Mouse (Mus musculus) adrenal gland, adult 2 months (tissue): ENCODE data around the gene Rgr. TPM values are rescaled to one million over a fixed set of nuclear protein-coding genes. Genes with fewer than 3 reads are reported as not detected.

Source experiments
- DNase-seq: peaks from one replicate; pipeline ENCODE4 v3.0.0; 2021
- long read RNA-seq: library from polyadenylated mRNA; stranded (forward); transcript quantifications from one replicate; pipeline ENCODE4 v2.0.0, GENCODE M21; 2021
- polyA plus RNA-seq: library from polyadenylated mRNA; depleted of rRNA; stranded (reverse); fragments of >200 nt; gene quantifications from 2 replicates; pipeline ENCODE4 v1.2.3, GENCODE M21; 2012; rRNA removed
- total RNA-seq, 2 experiments: library from RNA; stranded (reverse); gene quantifications; 2 replicates each; pipeline ENCODE4 v1.2.3; 2021

The Rgr gene
- total RNA-seq (not detected), polyA plus RNA-seq (not detected in 2 replicates)
- long read RNA-seq, result 0 reads

GRCm38 (mm10) chr14:37048914-37049410 lies at the start of gene Rgr:
Gene Rgr, minus strand, starts transcription at chr14:37048964.
- DNase-seq, result no peak

DNA sequence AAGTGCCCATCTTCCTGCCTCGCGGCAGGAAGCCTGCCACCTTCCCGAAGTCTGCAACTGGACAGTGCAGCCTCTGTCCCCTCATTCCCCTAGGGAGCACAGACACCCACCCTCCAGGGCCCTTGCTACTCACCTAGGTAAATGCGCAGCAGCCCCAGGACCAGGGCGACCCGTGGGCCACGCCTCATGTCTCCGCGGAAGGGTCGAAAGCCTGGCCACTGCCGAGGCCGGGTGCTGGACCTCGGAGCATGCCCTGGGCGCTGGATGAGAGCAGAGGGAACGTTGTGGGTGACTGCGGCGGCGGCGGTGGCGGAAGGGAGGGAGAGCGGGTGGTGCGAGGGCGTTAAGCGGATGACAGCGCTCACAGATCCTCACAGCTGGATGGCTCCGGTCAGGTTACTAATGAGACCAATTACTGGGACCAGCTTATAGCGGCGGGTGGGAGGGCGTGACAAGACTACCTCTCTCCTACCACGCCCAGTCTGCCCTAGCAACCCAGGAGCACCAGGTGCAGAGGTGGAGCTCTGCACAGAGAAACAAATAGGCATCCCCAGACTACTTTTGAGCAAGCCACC lies 49.3 kb upstream of the Rgr start, which contains the start of gene Cdhr1:
TSS of gene Cdhr1 (minus strand) at position 392 of the 575 bp plus-strand sequence.
- peak; percentile 19 for DNase-seq

DNA sequence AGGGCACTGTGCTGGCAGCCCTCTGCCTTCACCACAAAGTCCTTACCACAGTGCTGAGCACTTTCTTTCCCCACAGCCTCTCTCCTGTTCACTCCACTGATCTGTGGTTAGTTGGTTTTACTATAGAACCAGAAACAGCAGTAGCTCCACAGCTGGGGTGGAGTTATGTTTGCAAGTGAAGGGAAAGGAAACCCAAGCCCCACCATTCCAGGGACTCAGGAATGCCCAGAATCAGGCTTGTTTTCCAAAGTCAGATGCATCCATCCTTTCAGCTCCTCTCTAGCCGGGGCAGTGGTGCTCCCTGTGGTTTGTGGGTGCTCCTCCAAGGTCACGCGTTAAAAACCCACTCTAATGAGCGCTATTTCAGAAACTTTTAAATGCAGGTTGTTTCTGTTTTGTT lies 46.8 kb upstream of the Rgr start:
- DNase-seq, result no peak

DNA sequence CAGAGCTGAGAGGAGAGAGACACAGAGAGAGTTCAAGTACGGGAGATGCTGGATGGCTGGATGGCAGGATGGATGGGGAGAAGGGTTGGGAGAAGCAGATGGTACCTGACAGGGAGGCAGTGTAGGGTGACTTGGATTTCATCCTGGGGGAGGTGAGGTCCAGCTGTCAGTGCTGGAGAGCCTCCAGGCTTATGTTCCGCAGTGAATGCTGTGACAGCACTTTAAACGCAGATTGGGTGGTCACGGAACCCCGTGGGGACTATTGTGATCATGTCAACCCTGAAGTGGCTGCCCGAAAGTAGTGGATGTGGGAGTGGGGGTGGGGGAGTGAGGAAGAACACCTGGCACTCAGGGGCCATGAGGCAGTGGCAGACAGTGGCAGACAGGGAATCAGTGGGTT lies 45.7 kb upstream of the Rgr start:
- DNase-seq, result no peak

DNA sequence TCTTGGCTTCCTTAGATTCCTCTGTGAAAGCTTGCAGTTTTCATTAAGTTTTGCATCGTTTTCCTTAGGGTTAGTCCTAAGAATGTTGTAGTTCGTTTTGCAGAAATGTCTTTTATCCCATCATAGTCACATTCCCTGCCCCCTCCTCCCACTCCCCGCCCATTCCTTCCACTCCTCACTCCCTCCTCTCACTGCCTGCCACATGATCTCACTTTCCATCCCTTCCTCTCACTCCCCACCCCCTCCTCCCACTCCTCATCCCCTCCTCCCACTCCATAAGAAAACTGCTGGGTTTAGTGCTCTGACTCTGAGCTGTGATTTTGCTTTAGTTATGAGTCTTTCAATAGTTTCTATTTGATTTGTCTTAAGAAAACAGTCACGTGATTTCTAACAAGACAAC lies 35.0 kb upstream of the Rgr start:
- no peak for DNase-seq

DNA sequence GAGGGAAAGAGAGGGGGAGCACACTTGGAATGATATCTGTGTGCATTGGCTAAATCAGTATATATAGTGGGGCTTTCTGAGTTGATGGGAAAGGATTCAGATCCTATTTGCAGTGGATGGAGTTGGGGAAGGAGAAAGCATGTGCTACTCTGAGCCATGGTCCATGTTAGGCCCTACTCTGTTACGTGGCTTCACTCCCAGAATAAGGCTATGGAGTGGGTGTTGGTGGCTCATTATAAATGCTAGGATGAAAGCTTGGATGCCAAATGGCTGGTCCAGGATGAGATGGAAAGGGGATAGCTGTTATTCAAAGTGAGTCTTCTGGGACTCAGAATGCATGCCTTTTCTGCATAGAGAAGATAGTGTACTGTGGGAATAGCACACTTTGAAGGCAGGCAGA lies 32.0 kb upstream of the Rgr start:
- DNase-seq, result no peak

GRCm38 (mm10) chr14:37068516-37068915 lies 19.8 kb upstream of the Rgr start:
- DNase-seq, result peak; percentile 46

DNA sequence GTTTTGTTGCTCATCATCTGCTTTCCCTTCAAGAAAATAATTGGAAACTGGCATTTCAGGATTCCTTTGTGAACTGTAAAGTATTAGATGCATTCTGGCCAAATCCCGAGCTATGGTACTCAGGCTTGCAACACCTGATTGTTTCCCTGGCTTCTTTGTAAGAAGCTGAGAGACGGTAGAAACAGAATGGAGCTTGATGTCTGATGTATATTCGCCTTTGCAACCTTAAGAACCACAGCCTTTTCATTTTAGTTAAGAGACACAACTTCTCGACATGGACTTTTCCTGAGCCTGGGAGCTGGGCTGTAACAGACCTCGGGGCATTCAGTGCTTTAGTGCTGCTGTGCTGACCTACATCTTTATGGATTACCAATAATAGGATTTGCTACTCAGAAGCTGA lies 18.9 kb upstream of the Rgr start, which contains the start of gene Lrit2:
TSS of gene Lrit2 (plus strand) at position 301 of the 400 bp plus-strand sequence.
- no peak for DNase-seq

DNA sequence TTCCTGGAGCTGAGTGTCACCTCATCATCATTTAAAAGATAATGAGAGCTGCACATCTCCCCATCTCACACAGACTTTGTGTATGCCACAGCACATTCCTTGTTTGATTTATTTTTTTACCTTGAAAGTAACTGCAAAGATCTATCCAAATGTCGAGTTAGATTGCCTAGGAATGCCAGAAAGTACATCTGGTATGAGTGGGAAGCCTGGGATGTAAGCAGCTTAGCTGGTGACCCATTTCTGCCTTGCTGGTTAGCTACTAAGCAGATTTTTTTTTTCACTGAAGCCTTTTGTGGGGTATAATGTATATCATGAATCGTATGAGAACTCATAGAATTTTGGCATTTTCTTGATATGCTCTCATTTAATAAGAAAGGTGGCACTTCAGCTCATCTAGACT lies 17.9 kb upstream of the Rgr start:
- DNase-seq, result no peak

DNA sequence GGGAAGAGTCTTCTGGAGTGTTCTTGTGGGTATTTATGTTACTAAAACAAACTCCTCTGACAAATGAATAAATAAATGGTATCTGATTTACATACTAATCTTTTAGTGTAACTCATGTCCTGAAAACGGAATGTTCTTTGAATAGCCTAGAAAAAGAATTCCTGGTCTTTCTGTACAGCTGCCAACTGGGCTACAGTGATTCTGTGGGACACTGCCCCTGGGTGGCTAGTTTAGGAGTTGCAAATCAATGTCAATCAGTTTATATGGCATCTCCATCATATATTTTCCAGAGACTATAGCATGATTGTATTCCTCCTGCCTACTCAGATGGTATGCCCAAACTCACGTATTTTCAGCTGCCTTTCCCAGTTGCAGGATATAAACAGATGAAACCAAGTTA lies 16.1 kb upstream of the Rgr start:
- DNase-seq, result no peak

DNA sequence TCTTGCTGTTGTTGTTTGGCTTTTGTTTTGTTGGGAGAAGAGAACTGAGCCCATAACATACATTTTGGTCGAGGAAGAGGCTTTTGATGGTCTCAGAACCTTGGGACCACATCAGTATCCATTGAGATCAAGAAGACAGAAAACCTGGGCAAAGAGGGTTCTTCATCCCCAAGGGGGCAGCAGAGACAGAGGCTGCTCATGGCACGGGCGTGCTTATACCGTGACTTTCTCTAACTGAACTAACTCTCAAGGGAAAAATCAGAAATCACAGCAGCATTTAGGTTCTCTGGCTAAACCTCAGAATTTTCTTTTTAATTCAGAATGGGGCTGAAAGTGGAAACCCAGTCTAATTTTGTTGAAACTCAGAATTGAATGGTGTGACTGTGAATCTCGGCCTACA lies 14.3 kb downstream of the Rgr start:
- DNase-seq, result no peak

GRCm38 (mm10) chr14:37033241-37033640 lies 15.5 kb downstream of the Rgr start:
- DNase-seq, result peak; percentile 71

- no peak for DNase-seq
Measured at GRCm38 (mm10) chr14:37032481-37033104, 16.2 kb downstream of the Rgr start.

GRCm38 (mm10) chr14:37028555-37028954 lies 20.2 kb downstream of the Rgr start:
- DNase-seq, result no peak

GRCm38 (mm10) chr14:37027951-37028350 lies 20.8 kb downstream of the Rgr start:
- no peak for DNase-seq

GRCm38 (mm10) chr14:37027248-37027933 lies 21.4 kb downstream of the Rgr start:
- DNase-seq, result no peak

DNA sequence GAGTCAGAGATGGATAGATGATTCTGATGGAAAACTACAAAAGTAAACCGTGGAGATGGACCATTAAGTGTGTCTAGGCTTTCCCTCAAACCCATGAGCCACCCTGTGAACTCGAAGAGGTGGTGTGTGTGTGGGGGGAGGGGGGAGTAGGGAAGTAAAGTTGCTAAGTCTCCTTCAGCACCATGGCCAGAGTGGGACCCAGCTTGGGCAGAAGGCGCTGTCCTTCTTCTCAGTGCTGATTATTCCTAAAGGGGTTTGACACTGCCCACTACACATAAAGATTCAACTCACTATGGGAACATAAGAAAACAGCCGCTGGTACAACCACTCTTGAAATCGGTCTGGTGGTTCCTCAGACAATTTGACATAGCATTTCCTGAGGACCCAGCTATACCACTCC lies 32.9 kb downstream of the Rgr start:
- DNase-seq, result no peak

DNA sequence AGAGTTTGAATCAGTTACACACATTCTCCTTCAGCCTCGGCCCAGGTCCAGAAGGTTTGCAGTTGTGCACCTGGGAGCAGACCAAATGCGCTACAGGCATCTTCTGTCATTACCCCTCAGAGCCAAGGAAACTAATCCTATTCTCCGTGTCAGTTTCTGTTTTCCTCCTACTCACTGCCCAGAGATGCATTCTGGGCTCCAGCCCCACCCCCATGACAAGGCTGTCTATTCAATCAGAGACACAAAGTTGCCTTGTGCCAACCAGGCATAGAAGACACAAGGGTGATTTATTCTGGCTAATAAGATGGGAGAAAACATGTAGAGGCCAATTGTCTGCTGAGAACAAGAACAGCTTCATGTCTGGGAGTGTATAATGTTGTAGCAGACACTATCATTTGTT lies 35.1 kb downstream of the Rgr start:
- DNase-seq, result no peak

GRCm38 (mm10) chr14:37009686-37010085 lies 39.1 kb downstream of the Rgr start:
- DNase-seq, result peak; percentile 52

DNA sequence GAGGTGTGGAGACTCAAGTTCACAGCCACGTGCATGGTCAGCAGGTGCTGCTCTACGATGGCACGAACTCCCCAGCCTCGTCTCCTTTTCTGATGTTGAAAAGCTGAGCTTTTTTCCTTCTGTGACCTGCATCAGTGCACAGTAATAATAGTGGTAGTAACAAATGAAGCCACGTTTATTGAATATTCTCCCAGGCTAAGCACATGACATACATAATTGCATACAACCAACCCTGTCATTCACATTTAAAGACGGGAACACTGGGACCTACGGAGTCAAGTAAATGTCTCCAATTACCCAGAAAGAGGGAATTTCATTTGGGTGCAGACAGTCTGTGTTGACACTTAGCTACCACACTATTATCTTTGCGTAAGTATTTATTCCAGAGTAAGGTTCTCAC lies 42.3 kb downstream of the Rgr start:
- no peak for DNase-seq

GRCm38 (mm10) chr14:37005865-37006264 lies 42.9 kb downstream of the Rgr start:
- no peak for DNase-seq

- DNase-seq, result no peak
Measured at GRCm38 (mm10) chr14:37003431-37004095, 45.2 kb downstream of the Rgr start.

DNA sequence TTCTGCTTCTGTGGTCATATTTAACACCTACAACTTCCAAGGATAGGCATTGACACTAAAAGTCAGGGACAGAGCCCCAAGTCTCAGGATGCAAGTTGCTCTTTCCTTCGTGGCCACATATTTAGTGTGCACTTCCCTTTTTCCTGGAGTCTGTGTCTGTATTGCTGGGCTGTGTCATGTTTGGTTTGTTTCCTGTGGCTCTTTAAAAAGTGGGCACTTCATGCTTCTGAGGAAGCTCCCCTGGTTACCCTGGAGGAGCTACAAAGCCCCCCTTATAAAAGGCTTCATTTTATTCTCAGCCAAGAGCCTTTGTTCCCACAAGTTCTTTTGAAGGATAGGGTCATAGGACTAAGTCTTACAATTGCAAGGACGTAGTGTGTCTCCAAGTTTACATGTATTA lies 45.9 kb downstream of the Rgr start:
- DNase-seq, result no peak
